In genomic region chr1:72535725-72536571, GRCm38 (mm10) we compare ENCODE assay signal across 8 mouse cellular contexts. TPM values are rescaled to one million over a fixed set of nuclear protein-coding genes. Genes with fewer than 3 reads are reported as not detected.
A peak's percentile ranks its signal among the peaks of the same experiment; 100 is the strongest.
DNase-seq lines count a peak whose midpoint lies in the region; ATAC-seq and TF ChIP-seq lines count a peak whose summit lies in the region.

No protein-coding gene starts in this region.

- H3K4me3 ChIP-seq in ES-Bruce4 (ENCODE audit: low read depth, low read length) = peak overlapping the region; percentile 13
- H3K4me3 ChIP-seq in embryonic facial prominence, embryonic 10.5 days = peak overlapping the region; percentile 52
- H3K4me3 ChIP-seq in intestine, postnatal 0 days (ENCODE audit: low read depth, low read length) = peak overlapping the region; percentile 33
- H3K4me3 ChIP-seq in midbrain, embryonic 14.5 days (replicated peaks; ENCODE audit: low read depth, low read length) = peak overlapping the region; percentile 65

- no peak for TF ChIP-seq EP300 in ES-Bruce4 (IDR thresholded peaks at IDR 0.05; ENCODE audit: insufficient read depth, low read depth, low read length)

- no peak for DNase-seq in frontal cortex, adult 2 months (ENCODE audit: extremely low spot score in 1 of 2, low spot score in 1 of 2)
- peak; percentile 34 for DNase-seq in embryonic facial prominence, embryonic 10.5 days (ENCODE audit: low spot score)
- peak; percentile 74 for DNase-seq in midbrain, embryonic 14.5 days
- no peak for DNase-seq in gastrocnemius, postnatal 25 days
- no peak for DNase-seq in lung, postnatal 14 days

- TF ChIP-seq CTCF in ES-Bruce4 (IDR thresholded peaks at IDR 0.05; ENCODE audit: low read depth, low read length) = no peak
- no peak for TF ChIP-seq CTCF in intestine, postnatal 0 days (IDR thresholded peaks at IDR 0.05; ENCODE audit: low read depth)

- peaks cover 11% of the 10 kb centered on the region for H3K27me3 ChIP-seq in ES-Bruce4 (ENCODE audit: control insufficient read depth, insufficient read depth, low read length, poor library complexity, severe bottlenecking)
- H3K27me3 ChIP-seq in embryonic facial prominence, embryonic 10.5 days (replicated peaks; ENCODE audit: low read depth, poor library complexity, severe bottlenecking) = peaks cover 55% of the 10 kb centered on the region
- peaks cover 26% of the 10 kb centered on the region for H3K27me3 ChIP-seq in intestine, postnatal 0 days (replicated peaks; ENCODE audit: control insufficient read depth, insufficient read depth, low read length)
- H3K27me3 ChIP-seq in midbrain, embryonic 14.5 days (ENCODE audit: control insufficient read depth, insufficient read depth, low read length) = no peaks in the 10 kb centered on the region

- WGBS in embryonic facial prominence, embryonic 10.5 days = 2% methylated on average over 36 of the region's 36 CpGs
- WGBS in intestine, postnatal 0 days = 3% methylated on average over 34 of the region's 36 CpGs
- 3% methylated on average over 35 of the region's 36 CpGs for WGBS in midbrain, embryonic 14.5 days

- H3K36me3 ChIP-seq in ES-Bruce4 (ENCODE audit: control insufficient read depth, insufficient read depth, low read length, poor library complexity, severe bottlenecking) = no peaks in the 10 kb centered on the region
- H3K36me3 ChIP-seq in embryonic facial prominence, embryonic 10.5 days (replicated peaks) = no peaks in the 10 kb centered on the region
- H3K36me3 ChIP-seq in intestine, postnatal 0 days (ENCODE audit: control insufficient read depth, insufficient read depth) = no peaks in the 10 kb centered on the region
- H3K36me3 ChIP-seq in midbrain, embryonic 14.5 days (ENCODE audit: control insufficient read depth, insufficient read depth, low read length) = no peaks in the 10 kb centered on the region

- no peak overlapping the region for H3K9ac ChIP-seq in ES-Bruce4 (ENCODE audit: low read depth, poor library complexity, severe bottlenecking)
- H3K9ac ChIP-seq in intestine, postnatal 0 days (ENCODE audit: low read depth, low read length) = no peak overlapping the region
- H3K9ac ChIP-seq in midbrain, embryonic 14.5 days (replicated peaks; ENCODE audit: low read length) = peak overlapping the region; percentile 76

- no peak overlapping the region for H3K27ac ChIP-seq in ES-Bruce4 (ENCODE audit: insufficient read depth, low read length)
- H3K27ac ChIP-seq in embryonic facial prominence, embryonic 10.5 days (replicated peaks) = no peak overlapping the region
- no peak overlapping the region for H3K27ac ChIP-seq in intestine, postnatal 0 days (ENCODE audit: low read depth, low read length)
- peak overlapping the region; percentile 83 for H3K27ac ChIP-seq in midbrain, embryonic 14.5 days (replicated peaks; ENCODE audit: low read depth, low read length)

- H3K4me2 ChIP-seq in intestine, postnatal 0 days (replicated peaks; ENCODE audit: low read depth) = peak overlapping the region; percentile 55; the same call in 1 of the 2 replicates
- peak overlapping the region; percentile 88 for H3K4me2 ChIP-seq in midbrain, embryonic 14.5 days (ENCODE audit: low read length)

- no peaks in the 10 kb centered on the region for H3K4me1 ChIP-seq in ES-Bruce4 (ENCODE audit: control insufficient read depth, insufficient read depth, low read length)
- peaks cover 18% of the 10 kb centered on the region for H3K4me1 ChIP-seq in embryonic facial prominence, embryonic 10.5 days
- no peaks in the 10 kb centered on the region for H3K4me1 ChIP-seq in intestine, postnatal 0 days (replicated peaks; ENCODE audit: control insufficient read depth, insufficient read depth, low read length)
- H3K4me1 ChIP-seq in midbrain, embryonic 14.5 days (ENCODE audit: control insufficient read depth, insufficient read depth, low read length) = peaks cover 32% of the 10 kb centered on the region

- peak; percentile 26 for ATAC-seq in frontal cortex, adult (ENCODE audit: low TSS enrichment)
- no peak for ATAC-seq in intestine, postnatal 0 days
- peak; percentile 62 for ATAC-seq in midbrain, embryonic 14.5 days (ENCODE audit: low FRiP score, low TSS enrichment)

- TF ChIP-seq POLR2A in ES-Bruce4 (IDR thresholded peaks at IDR 0.05; ENCODE audit: insufficient read depth, low read length) = no peak

- no peaks in the 10 kb centered on the region; the same call in 1 of the 2 replicates for H3K9me3 ChIP-seq in ES-Bruce4 (replicated peaks; ENCODE audit: control insufficient read depth, insufficient read depth, low read length, poor library complexity, severe bottlenecking)
- H3K9me3 ChIP-seq in embryonic facial prominence, embryonic 10.5 days = no peaks in the 10 kb centered on the region
- no peaks in the 10 kb centered on the region for H3K9me3 ChIP-seq in intestine, postnatal 0 days (ENCODE audit: control insufficient read depth)
- no peaks in the 10 kb centered on the region for H3K9me3 ChIP-seq in midbrain, embryonic 14.5 days (ENCODE audit: control insufficient read depth, low read length)

RNA-seq across cellular contexts. Expression of gene March4, which starts 0.8 kb away (rescaled TPM):
- 9.5 and 10.1 TPM in 2 replicates for polyA plus RNA-seq in frontal cortex, adult 2 months (2012; rRNA removed)
- polyA plus RNA-seq in ES-Bruce4 (2011; ENCODE audit: insufficient read depth, insufficient read length, low read depth, missing spikeins) = not detected in 2 replicates
- polyA plus RNA-seq in embryonic facial prominence, embryonic 10.5 days (2016; fragmentation: Nextera tagmentation; extraction: Ambion mirVana) = not detected in 2 replicates
- 0.12 and 0.20 TPM in 2 replicates for polyA plus RNA-seq in intestine, postnatal 0 days (2015; fragmentation: Nextera tagmentation; extraction: Ambion mirVana)
- polyA plus RNA-seq in midbrain, embryonic 14.5 days (2014; fragmentation: Nextera tagmentation; extraction: Ambion mirVana) = 5.2 and 5.7 TPM in 2 replicates
- total RNA-seq in gastrocnemius, postnatal 25 days (2021) = under 1 TPM; 0.13 to 0.41 TPM

RNA-seq across cellular contexts. Expression of gene Smarcal1, which starts 47.1 kb away (rescaled TPM):
- 37.5 and 46.9 TPM in 2 replicates for polyA plus RNA-seq in frontal cortex, adult 2 months (2012; rRNA removed)
- polyA plus RNA-seq in ES-Bruce4 (2011; ENCODE audit: insufficient read depth, insufficient read length, low read depth, missing spikeins) = 44.8 and 49.8 TPM in 2 replicates
- polyA plus RNA-seq in embryonic facial prominence, embryonic 10.5 days (2016; fragmentation: Nextera tagmentation; extraction: Ambion mirVana) = 31.4 and 33.3 TPM in 2 replicates
- 4.6 and 5.4 TPM in 2 replicates for polyA plus RNA-seq in intestine, postnatal 0 days (2015; fragmentation: Nextera tagmentation; extraction: Ambion mirVana)
- 25.1 and 35.9 TPM in 2 replicates for polyA plus RNA-seq in midbrain, embryonic 14.5 days (2014; fragmentation: Nextera tagmentation; extraction: Ambion mirVana)
- 10 to 100 TPM; 16.4 to 17.1 TPM for total RNA-seq in gastrocnemius, postnatal 25 days (2021)

Comparison
In these comparisons a context has a peak if more than half of its experiments do, and no peak if none do; other contexts are left out.
1. DNase-seq: peak in embryonic facial prominence, embryonic 10.5 days (single experiment) and midbrain, embryonic 14.5 days (single experiment); none in frontal cortex, adult 2 months (0 of 2), gastrocnemius, postnatal 25 days (single experiment) and lung, postnatal 14 days (single experiment).
2. H3K4me3 ChIP-seq: peak in every context shown above with its lines; median percentile 65 in midbrain, embryonic 14.5 days; 52 in embryonic facial prominence, embryonic 10.5 days; 33 in intestine, postnatal 0 days; 13 in ES-Bruce4.